Mouse (Mus musculus): ENCODE results near the gene Abi3bp. TPM values are rescaled to one million over a fixed set of nuclear protein-coding genes. Genes with fewer than 3 reads are reported as not detected.

Abi3bp gene
- polyA plus RNA-seq, 1 experiment: 0.01 TPM

- H3K79me2 ChIP-seq (ENCODE audit: control insufficient read depth, insufficient read depth): no peaks in the 10 kb centered on the region
- no peak overlapping the region for H3ac ChIP-seq (ENCODE audit: control insufficient read depth, insufficient read length)
- no peak for TF ChIP-seq POLR2A (IDR thresholded peaks at IDR 0.05; ENCODE audit: insufficient read length, low read depth)
- no peak for TF ChIP-seq TCF12 (IDR thresholded peaks at IDR 0.05; ENCODE audit: insufficient read depth, poor library complexity, severe bottlenecking)
- no peak for TF ChIP-seq REST (IDR thresholded peaks at IDR 0.05; ENCODE audit: insufficient read depth, insufficient read length)
- TF ChIP-seq USF1 (IDR thresholded peaks at IDR 0.05; ENCODE audit: low read depth): no peak
- no peak for TF ChIP-seq TCF3 (IDR thresholded peaks at IDR 0.05; ENCODE audit: insufficient read length, low read depth)
- no peak for TF ChIP-seq SRF (IDR thresholded peaks at IDR 0.05; ENCODE audit: control insufficient read depth, insufficient read length, low read depth)
- no peak for TF ChIP-seq MAX (IDR thresholded peaks at IDR 0.05; ENCODE audit: low read depth)
- no peak for TF ChIP-seq POLR2AphosphoS2 (IDR thresholded peaks at IDR 0.05; ENCODE audit: insufficient read length, low read depth)
- no peak for TF ChIP-seq MYOD1 (IDR thresholded peaks at IDR 0.05; ENCODE audit: control insufficient read depth in 1 of 3, insufficient read length in 2 of 3, low read depth in 2 of 3)
- TF ChIP-seq E2F4 (IDR thresholded peaks at IDR 0.05; ENCODE audit: insufficient read depth): no peak
- no peak for TF ChIP-seq CEBPB (IDR thresholded peaks at IDR 0.05; ENCODE audit: insufficient read depth, poor library complexity, severe bottlenecking)
- no peak for TF ChIP-seq MYOG (IDR thresholded peaks at IDR 0.05; ENCODE audit: control insufficient read depth in 1 of 3, insufficient read depth in 1 of 3, insufficient read length in 2 of 3, low read depth in 2 of 3)
- H3K4me3 ChIP-seq: no peak overlapping the region
- no peaks in the 10 kb centered on the region for H3K36me3 ChIP-seq (ENCODE audit: control insufficient read depth, insufficient read depth)
- H3K27me3 ChIP-seq (ENCODE audit: control insufficient read depth, insufficient read depth, insufficient read length): no peaks in the 10 kb centered on the region
- H3K4me2 ChIP-seq (ENCODE audit: low read depth): no peak overlapping the region
Observed at GRCm38 (mm10) chr16:56501101-56501500, 23.4 kb downstream of the Abi3bp start.

GRCm38 (mm10) chr16:56501513-56501912 lies 23.8 kb downstream of the Abi3bp start:
- no peak overlapping the region for H3ac ChIP-seq (ENCODE audit: control insufficient read depth, insufficient read length)
- H3K36me3 ChIP-seq (ENCODE audit: control insufficient read depth, insufficient read depth): no peaks in the 10 kb centered on the region
- H3K4me2 ChIP-seq (ENCODE audit: low read depth): no peak overlapping the region
- no peak for TF ChIP-seq MYOG (IDR thresholded peaks at IDR 0.05; ENCODE audit: control insufficient read depth in 1 of 3, insufficient read depth in 1 of 3, insufficient read length in 2 of 3, low read depth in 2 of 3)
- no peak for TF ChIP-seq MYOD1 (IDR thresholded peaks at IDR 0.05; ENCODE audit: control insufficient read depth in 1 of 3, insufficient read length in 2 of 3, low read depth in 2 of 3)
- TF ChIP-seq POLR2AphosphoS2 (IDR thresholded peaks at IDR 0.05; ENCODE audit: insufficient read length, low read depth): no peak
- TF ChIP-seq POLR2A (IDR thresholded peaks at IDR 0.05; ENCODE audit: insufficient read length, low read depth): no peak
- no peak for TF ChIP-seq SRF (IDR thresholded peaks at IDR 0.05; ENCODE audit: control insufficient read depth, insufficient read length, low read depth)
- TF ChIP-seq USF1 (IDR thresholded peaks at IDR 0.05; ENCODE audit: low read depth): no peak
- no peak for TF ChIP-seq MAX (IDR thresholded peaks at IDR 0.05; ENCODE audit: low read depth)
- TF ChIP-seq TCF12 (IDR thresholded peaks at IDR 0.05; ENCODE audit: insufficient read depth, poor library complexity, severe bottlenecking): no peak
- no peak for TF ChIP-seq TCF3 (IDR thresholded peaks at IDR 0.05; ENCODE audit: insufficient read length, low read depth)
- TF ChIP-seq E2F4 (IDR thresholded peaks at IDR 0.05; ENCODE audit: insufficient read depth): no peak
- TF ChIP-seq CEBPB (IDR thresholded peaks at IDR 0.05; ENCODE audit: insufficient read depth, poor library complexity, severe bottlenecking): no peak
- no peak for TF ChIP-seq REST (IDR thresholded peaks at IDR 0.05; ENCODE audit: insufficient read depth, insufficient read length)
- H3K4me3 ChIP-seq: no peak overlapping the region
- no peaks in the 10 kb centered on the region for H3K27me3 ChIP-seq (ENCODE audit: control insufficient read depth, insufficient read depth, insufficient read length)
- no peaks in the 10 kb centered on the region for H3K79me2 ChIP-seq (ENCODE audit: control insufficient read depth, insufficient read depth)

GRCm38 (mm10) chr16:56502134-56502533 lies 24.5 kb downstream of the Abi3bp start:
- Histone ChIP-seq H3K4me2 (ENCODE audit: low read depth) (no peak overlapping the region), H3K79me2 (ENCODE audit: control insufficient read depth, insufficient read depth) (no peaks in the 10 kb centered on the region), H3K27me3 (ENCODE audit: control insufficient read depth, insufficient read depth, insufficient read length) (no peaks in the 10 kb centered on the region), H3K36me3 (ENCODE audit: control insufficient read depth, insufficient read depth) (no peaks in the 10 kb centered on the region), H3ac (ENCODE audit: control insufficient read depth, insufficient read length) (no peak overlapping the region), H3K4me3 (no peak overlapping the region)
- no peak for TF ChIP-seq MYOG (IDR thresholded peaks at IDR 0.05; ENCODE audit: control insufficient read depth in 1 of 3, insufficient read depth in 1 of 3, insufficient read length in 2 of 3, low read depth in 2 of 3)
- TF ChIP-seq MYOD1 (IDR thresholded peaks at IDR 0.05; ENCODE audit: control insufficient read depth in 1 of 3, insufficient read length in 2 of 3, low read depth in 2 of 3): no peak
- no peak for TF ChIP-seq USF1 (IDR thresholded peaks at IDR 0.05; ENCODE audit: low read depth)
- TF ChIP-seq POLR2A (IDR thresholded peaks at IDR 0.05; ENCODE audit: insufficient read length, low read depth): no peak
- TF ChIP-seq TCF3 (IDR thresholded peaks at IDR 0.05; ENCODE audit: insufficient read length, low read depth): no peak
- no peak for TF ChIP-seq SRF (IDR thresholded peaks at IDR 0.05; ENCODE audit: control insufficient read depth, insufficient read length, low read depth)
- TF ChIP-seq E2F4 (IDR thresholded peaks at IDR 0.05; ENCODE audit: insufficient read depth): no peak
- TF ChIP-seq MAX (IDR thresholded peaks at IDR 0.05; ENCODE audit: low read depth): no peak
- no peak for TF ChIP-seq TCF12 (IDR thresholded peaks at IDR 0.05; ENCODE audit: insufficient read depth, poor library complexity, severe bottlenecking)

GRCm38 (mm10) chr16:56503941-56504340 lies 26.3 kb downstream of the Abi3bp start:
- TF ChIP-seq TCF3 (IDR thresholded peaks at IDR 0.05; ENCODE audit: insufficient read length, low read depth) (no peak), MYOD1 (IDR thresholded peaks at IDR 0.05; ENCODE audit: control insufficient read depth in 1 of 3, insufficient read length in 2 of 3, low read depth in 2 of 3) (no peak), POLR2AphosphoS2 (IDR thresholded peaks at IDR 0.05; ENCODE audit: insufficient read length, low read depth) (no peak), TCF12 (IDR thresholded peaks at IDR 0.05; ENCODE audit: insufficient read depth, poor library complexity, severe bottlenecking) (no peak), MAX (IDR thresholded peaks at IDR 0.05; ENCODE audit: low read depth) (no peak), REST (IDR thresholded peaks at IDR 0.05; ENCODE audit: insufficient read depth, insufficient read length) (no peak), MYOG (IDR thresholded peaks at IDR 0.05; ENCODE audit: control insufficient read depth in 1 of 3, insufficient read depth in 1 of 3, insufficient read length in 2 of 3, low read depth in 2 of 3) (no peak), USF1 (IDR thresholded peaks at IDR 0.05; ENCODE audit: low read depth) (no peak), POLR2A (IDR thresholded peaks at IDR 0.05; ENCODE audit: insufficient read length, low read depth) (no peak), E2F4 (IDR thresholded peaks at IDR 0.05; ENCODE audit: insufficient read depth) (no peak), CEBPB (IDR thresholded peaks at IDR 0.05; ENCODE audit: insufficient read depth, poor library complexity, severe bottlenecking) (no peak), SRF (IDR thresholded peaks at IDR 0.05; ENCODE audit: control insufficient read depth, insufficient read length, low read depth) (no peak)
- Histone ChIP-seq H3K4me3 (no peak overlapping the region), H3K4me2 (ENCODE audit: low read depth) (no peak overlapping the region), H3K27me3 (ENCODE audit: control insufficient read depth, insufficient read depth, insufficient read length) (no peaks in the 10 kb centered on the region), H3K36me3 (ENCODE audit: control insufficient read depth, insufficient read depth) (no peaks in the 10 kb centered on the region), H3ac (ENCODE audit: control insufficient read depth, insufficient read length) (no peak overlapping the region), H3K79me2 (ENCODE audit: control insufficient read depth, insufficient read depth) (no peaks in the 10 kb centered on the region)
